Mouse (Mus musculus) G1E (cell line): ENCODE data around the gene Asb15.

Experiments used
- CTCF ChIP-seq: IDR thresholded peaks from 2 replicates; pipeline ENCODE4 v1.5.1; 2012; ENCODE audit warnings: low read depth, low read length, inconsistent platforms, mixed read lengths
- GATA1 ChIP-seq: IDR thresholded peaks from 2 replicates; pipeline ENCODE4 v1.6.1; 2012; ENCODE audit warnings: borderline replicate concordance, low read length, inconsistent platforms, mixed read lengths
- GATA2 ChIP-seq: IDR thresholded peaks from 2 replicates; pipeline ENCODE4 v1.6.1; 2012; ENCODE audit warnings: low read depth, low read length, inconsistent platforms, borderline replicate concordance
- POLR2AphosphoS5 ChIP-seq: IDR thresholded peaks from 2 replicates; pipeline ENCODE4 v1.6.1; 2012; ENCODE audit warnings: low read depth, low read length, inconsistent platforms; ENCODE audit not compliant: insufficient replicate concordance
- TAL1 ChIP-seq: conservative IDR thresholded peaks from 2 replicates; pipeline ENCODE4 v1.6.1; 2012; ENCODE audit warnings: low read depth, low read length, inconsistent platforms, mixed read lengths

GRCm38 (mm10) chr6:24609531-24609930 is 81.6 kb downstream of the Asb15 start:
- TF ChIP-seq TAL1 (no peak), CTCF (no peak), GATA1 (no peak), POLR2AphosphoS5 (no peak), GATA2 (no peak)
